Mouse (Mus musculus): Measurements from ENCODE around the gene Polr3e.
"Not testable (repeated sequence)": the region's sequence is repeated elsewhere in the genome, so short reads cannot be mapped to it uniquely, and the experiment has no call there.

The Polr3e gene

DNA sequence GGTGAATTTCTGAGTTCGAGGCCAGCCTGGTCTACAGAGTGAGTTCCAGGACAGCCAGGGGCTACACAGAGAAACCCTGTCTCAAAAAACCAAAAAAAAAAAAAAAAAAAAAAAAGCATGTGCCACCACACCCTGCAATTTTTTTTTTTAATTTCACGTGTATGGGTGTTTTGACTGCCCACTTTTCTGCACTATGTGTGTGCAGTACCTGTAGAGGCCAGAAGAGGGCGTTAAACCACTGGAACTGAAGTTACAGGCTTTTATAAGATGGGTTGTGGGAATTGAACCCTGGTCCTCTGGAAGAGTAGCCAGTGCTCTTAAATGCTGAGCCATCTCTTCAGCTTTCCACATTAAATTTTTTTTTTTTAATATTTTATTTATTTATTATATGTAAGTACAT is 7.4 kb upstream of the Polr3e start:
- DNase-seq (ENCODE audit: extremely low read depth, low read depth, low spot score): not testable (repeated sequence)

DNA sequence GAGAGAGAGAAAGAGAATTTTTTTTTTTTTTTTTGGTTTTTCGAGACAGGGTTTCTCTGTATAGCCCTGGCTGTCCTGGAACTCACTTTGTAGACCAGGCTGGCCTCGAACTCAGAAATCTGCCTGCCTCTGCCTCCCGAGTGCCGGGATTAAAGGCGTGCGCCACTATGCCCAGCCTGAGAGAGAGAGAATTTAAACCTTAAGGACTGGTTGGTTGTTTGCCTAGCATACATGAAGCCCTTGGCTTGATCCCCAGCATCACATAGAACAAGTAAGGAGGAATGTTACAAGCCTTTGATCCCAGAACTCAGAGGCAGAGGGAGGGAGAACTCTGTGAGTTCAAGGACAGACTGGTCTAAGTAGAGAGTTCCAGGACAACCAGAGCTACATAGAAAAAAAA is 6.3 kb upstream of the Polr3e start:
- DNase-seq (ENCODE audit: extremely low read depth, low read depth, low spot score): not testable (repeated sequence)

DNA sequence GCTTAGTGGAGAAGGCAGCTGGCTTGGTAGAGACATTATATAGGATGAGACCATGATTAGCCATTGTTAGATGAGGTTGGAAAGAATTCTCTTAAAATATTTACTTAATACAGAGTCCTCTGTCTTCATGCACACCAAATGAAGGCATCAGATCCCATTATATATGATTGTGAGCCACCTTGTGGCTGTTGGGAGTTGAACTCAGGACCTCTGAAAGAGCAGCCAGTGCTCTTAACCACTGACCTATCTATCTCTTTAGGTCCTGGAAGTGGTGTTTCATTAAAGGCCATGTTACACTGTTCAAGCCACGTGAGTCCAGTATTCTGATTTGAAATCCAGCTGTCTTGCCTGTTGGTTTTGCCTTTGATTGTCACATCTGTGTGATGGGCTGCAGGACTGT is 4.2 kb upstream of the Polr3e start:
- no peak for DNase-seq (ENCODE audit: extremely low read depth, low read depth, low spot score)

DNA sequence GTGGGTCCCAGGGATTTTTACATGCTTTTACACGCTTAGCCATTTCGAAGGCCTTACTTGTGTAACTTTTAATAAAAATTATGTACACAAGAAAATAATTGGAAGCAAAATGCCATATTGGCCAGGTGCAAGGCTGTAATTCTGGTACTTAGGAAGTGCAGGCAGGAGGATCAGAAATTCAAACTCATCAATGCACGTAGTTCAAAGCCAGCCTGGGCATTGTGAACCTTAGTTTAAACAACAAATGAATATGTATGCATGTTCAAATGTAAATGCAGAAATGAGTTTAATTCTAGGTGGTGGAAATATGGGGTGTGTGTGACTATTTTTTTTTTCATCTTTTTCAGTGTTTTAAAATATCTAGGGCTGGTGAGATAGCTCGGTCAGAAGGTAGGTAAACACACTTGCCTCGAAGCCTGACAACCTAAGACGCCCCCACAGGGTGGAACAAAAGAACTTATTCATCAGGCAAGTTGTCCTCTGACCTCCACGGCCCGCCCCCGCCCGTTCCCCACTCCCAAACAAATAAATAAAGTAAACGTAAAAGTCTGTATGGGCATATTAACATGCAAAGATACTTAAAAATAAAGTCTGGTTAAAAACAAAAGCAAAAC is 1.2 kb upstream of the Polr3e start:
- no peak for DNase-seq (ENCODE audit: extremely low read depth, low read depth, low spot score)

DNA sequence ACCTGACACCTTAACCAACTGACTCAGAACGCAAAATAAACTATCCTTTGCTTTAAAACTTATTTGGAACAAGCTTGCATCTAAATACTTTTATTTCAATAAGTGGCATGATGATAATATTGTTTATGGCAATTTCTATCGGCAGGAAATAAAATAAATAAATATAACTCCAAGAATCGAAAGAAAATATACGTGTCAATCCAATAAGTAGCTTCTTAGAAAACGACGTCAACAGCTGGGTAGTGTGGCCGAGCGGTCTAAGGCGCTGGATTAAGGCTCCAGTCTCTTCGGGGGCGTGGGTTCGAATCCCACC is 309 bp upstream of the Polr3e start:
- no peak for DNase-seq (ENCODE audit: extremely low read depth, low read depth, low spot score)

DNA sequence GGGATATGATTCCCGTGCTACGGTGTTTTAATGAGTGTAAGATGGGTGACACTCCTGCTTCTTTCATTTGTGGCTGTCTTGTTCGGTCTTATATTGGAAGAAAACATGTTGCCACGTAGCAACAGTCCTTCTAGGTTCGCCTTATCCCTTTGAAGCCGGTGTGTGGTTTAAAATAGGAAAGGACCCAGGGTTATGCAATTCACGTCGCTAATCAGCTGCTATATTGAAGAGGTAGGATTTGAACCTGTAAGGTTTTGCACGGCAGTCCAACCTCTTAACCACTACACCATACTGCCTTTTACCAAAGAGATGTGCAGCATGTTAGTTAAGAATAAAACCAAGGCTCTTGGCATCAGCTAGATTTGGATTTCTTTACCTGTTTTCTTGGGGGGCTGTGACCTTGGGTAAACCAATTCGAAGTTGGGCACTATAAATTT is 1.0 kb downstream of the Polr3e start:
- peak; percentile 51 for DNase-seq (ENCODE audit: extremely low read depth, low read depth, low spot score)

DNA sequence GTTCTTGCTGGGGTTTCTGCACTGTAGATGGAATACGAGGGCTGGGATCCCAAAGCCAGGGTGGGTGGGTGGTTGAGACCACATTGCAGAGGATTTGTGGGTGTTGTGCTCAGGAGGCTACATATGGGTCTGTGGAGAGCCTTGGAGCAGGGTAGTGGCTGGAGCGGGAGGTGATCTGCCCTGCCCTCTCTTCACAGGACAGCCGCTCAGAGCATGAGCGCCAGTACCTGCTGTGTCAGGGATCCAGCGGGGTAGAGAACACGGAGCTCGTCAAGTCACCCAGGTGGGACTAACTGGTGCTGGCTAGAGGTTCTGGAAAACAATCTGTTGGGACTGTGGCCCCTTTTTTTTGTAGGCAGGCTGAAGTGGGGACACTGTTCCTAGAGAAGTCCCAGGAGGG is 15.6 kb downstream of the Polr3e start:
- DNase-seq (ENCODE audit: extremely low read depth, low read depth, low spot score): no peak

DNA sequence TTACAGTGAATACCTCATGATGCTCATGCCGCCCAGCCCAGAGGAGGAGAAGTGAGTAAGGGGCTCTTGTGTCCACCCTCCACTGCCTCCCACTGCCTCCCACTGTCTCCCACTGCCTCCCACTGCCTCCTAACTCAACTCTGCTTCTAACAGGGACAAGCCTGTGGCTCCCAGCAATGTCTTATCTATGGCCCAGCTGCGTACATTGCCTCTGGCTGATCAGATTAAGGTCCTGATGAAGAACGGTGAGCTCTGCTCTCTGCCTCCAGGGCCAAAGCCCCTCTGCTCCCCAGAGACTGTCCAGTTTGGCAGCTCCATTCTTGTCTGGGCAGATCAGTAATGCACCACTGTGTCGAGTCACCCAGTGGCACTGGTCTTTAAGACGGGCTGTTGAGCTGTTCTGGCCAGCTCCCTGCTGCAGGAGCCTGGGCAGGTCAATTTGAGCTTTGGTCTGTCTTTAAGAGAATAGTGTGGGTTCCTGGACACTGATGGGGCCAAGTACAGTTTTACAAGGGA is 16.2 kb downstream of the Polr3e start:
- DNase-seq (ENCODE audit: extremely low read depth, low read depth, low spot score): no peak

DNA sequence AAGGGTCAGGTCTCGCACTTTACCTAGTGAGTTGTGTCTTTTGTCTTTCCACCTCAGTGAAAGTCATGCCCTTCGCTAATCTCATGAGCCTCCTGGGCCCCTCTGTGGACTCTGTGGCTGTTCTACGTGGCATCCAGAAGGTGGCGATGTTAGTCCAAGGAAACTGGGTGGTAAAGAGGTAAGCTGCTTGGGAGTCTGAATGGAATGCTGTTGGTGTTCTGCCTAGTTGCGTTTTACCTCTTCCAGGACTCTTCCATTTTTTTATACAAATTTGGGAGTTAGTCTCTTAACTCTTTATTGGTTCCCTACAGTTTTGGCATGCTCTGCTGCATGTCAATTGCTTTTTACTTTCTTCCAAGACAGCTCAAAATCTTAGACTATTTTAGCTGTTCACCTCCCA is 17.2 kb downstream of the Polr3e start:
- DNase-seq (ENCODE audit: extremely low read depth, low read depth, low spot score): no peak

DNA sequence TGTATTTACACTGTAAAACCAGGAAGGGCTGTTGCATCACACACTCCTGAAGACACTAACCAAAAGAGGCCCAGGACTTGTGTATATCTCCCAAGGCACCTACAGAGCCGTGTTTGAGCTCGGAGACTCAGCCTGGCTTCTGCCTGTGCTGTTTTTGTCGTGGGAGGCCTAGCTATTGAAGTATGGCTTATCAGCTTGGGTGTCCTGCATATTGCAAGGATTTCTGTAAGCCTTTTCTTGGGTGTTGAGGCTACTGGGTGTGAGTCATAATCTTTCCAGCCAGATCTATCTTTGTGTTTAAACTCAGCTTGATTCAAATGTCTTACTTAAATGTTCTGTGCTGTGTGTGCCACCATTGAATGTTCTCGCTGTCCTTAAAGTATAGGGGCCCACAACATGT is 19.0 kb downstream of the Polr3e start:
- DNase-seq (ENCODE audit: extremely low read depth, low read depth, low spot score): no peak

DNA sequence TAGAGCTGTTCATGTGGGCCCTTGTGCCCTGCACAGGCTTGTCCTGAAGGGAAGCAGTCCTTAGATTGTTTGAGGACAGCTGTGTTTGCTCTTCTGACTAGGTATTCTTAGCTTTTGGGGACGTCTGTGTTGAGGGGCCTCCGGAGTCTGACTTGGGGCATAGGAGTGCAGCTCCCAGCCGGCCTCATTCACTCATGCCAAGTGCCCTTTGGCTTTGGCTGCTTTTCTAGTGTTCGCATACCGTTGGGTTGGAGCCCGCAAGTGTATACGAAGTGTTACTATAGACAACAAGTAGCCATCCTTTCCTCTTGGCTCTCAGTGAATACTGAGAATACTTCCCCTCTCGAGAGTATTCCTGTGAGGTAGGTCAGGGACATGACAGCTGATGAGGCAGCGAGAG is 20.7 kb downstream of the Polr3e start:
- DNase-seq (ENCODE audit: extremely low read depth, low read depth, low spot score): no peak

DNA sequence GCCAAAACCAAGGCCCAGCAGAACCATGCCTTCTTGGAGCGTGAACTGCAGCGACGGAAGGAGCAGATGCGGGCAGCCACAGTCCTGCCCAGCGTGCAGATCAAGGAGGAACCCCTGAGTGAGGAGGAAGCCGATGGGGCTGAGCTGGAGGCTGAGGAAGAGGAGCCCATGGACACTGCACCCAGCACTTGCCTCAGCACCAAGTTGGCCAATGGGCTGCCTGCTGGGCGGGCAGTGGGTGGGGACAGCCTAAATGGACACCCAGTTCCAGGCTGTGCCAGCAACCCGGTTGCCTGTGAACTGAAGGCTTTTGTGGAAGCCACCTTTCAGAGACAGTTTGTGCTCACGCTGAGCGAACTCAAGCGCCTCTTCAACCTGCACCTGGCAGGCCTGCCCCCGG is 22.8 kb downstream of the Polr3e start:
- DNase-seq (ENCODE audit: extremely low read depth, low read depth, low spot score): no peak

DNA sequence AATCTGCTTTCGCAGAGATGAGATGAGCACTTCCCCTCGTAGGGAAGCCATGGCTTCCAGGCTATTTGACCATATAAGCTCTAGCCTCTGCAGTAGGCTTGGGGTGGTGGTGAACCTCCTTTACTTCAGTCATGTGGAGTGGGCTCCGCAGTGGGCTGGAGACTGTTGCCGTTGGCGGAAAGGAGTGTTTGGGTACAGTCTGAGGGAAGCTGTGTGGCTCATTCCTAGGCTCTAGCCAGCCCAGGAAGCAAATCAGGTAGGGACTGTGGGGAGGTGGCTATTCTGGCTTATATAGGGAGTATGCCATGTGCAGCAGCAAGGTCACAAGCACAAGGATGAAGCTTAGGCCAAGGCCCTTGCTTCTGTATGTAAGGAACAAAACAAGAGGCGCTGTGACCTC is 23.7 kb downstream of the Polr3e start:
- no peak for DNase-seq (ENCODE audit: extremely low read depth, low read depth, low spot score)

DNA sequence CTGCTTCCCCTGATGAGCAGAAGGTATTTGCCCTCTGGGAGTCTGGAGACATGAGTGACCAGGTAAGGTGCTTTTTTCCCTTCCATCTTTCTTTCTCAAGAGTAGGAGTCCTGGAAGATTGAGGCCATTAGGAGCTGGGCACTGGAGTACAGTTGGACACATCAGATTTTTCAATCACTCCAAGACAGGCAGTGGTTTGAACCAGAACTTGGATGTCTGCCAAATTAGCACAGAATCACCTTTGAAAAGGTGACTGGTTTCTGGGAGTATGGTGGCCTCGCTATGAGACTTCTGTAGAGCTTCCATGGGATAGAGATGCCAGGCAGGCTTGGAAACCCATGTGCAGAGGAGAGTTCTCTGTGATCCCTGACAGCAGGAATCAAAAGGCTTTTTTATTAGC is 25.0 kb downstream of the Polr3e start:
- no peak for DNase-seq (ENCODE audit: extremely low read depth, low read depth, low spot score)

DNA sequence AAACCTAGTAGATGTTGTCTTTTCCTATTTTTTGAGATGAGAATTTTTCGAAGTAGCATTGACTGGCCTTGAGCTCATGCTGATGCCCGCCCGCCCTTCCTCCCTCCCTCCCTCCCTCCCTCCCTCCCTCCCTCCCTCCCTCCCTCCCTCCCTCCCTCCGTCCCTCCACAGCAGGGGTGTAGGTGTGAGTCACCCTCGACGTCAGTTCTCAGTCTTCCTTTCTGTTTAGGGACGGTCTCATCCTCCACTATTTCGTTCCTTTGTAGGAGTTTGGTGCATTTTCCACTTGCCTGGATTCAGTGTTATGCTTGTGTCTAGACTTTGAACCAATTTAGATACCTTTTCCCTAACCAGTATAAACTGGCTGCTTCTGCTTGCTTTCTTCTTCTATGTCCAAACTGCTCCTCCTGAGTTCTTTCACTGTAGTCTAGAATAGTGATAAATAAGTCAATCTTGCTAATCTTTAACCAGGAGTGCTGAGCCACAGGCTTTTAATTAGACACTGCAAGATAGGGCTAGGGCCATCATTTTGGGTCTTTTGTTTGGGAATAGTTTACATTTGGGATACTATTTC is 26.5 kb downstream of the Polr3e start:
- no peak for DNase-seq (ENCODE audit: extremely low read depth, low read depth, low spot score)

DNA sequence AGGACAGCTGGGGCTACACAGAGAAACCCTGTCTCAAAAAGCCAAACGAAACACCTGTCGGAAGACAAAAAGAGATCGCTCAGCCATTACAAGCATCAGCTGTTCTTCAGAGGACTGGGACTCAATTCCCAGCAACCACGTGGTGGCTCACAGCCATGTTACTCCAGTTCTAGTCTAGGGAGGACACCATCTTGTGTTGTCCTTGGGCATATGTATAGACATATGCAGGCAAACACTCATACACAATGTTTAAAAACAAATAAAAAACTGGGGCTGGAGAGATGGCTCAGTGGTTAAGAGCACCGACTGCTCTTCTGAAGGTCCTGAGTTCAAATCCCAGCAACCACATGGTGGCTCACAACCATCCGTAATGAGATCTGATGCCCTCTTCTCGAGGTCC is 36.0 kb downstream of the Polr3e start:
- not testable (repeated sequence) for DNase-seq (ENCODE audit: extremely low read depth, low read depth, low spot score)

DNA sequence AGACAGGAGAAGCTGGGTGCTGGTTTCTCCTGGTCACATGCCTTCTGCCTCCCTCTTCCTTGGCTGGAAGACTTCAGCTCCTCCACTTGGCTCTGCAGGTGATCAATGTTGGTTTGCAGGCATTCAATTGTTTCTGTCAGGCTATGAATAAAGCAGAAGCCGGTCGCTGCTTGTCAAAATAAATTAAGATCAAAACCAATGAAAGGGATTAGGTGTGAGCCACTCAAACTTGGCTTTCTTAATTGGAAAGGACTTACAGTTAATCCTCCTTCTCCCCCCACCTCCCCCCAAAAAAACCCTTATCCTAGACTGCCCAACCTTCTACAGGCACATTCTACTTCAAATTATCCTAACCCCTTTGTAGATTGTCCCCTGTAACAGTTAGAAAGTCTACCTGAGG is 42.6 kb downstream of the Polr3e start:
- no peak for DNase-seq (ENCODE audit: extremely low read depth, low read depth, low spot score)

DNA sequence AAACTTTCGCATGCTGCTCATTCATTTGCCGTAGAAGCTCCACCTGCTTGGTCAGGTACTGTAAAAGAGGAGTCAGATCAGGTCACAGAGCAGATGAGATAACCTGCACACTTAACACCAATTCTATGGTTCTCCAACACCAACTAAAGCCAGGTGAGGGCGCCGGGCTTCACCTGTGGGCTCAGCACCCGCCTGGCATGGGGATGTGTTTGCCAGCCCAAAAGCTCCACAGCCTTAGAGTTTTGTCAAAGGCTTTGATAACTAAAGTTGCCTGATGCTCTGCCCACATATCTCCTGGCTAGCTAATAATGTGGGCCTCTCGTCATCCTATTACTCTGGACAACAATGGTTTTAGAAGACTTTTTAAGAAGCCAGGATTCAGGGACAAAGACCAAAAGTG is 43.1 kb downstream of the Polr3e start:
- DNase-seq (ENCODE audit: extremely low read depth, low read depth, low spot score): no peak

DNA sequence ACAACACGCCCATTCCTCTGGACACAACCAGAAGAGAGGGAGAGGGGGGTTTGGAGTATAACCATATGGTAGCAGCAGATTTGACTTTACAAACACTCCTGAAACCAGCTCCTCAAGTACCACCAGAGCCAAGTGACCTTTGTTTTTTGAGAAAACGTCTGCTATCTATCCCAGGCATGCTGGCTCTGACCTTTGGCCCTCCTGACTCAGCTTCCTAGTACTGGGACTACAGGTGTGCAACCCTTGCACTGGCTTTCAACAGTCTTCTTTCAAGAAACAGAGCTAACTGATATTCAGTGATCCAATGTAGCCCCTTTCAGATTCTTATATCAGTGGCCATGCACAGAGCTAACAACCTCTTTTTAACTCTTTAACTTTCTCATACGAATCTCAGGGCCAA is 44.3 kb downstream of the Polr3e start:
- no peak for DNase-seq (ENCODE audit: extremely low read depth, low read depth, low spot score)

DNA sequence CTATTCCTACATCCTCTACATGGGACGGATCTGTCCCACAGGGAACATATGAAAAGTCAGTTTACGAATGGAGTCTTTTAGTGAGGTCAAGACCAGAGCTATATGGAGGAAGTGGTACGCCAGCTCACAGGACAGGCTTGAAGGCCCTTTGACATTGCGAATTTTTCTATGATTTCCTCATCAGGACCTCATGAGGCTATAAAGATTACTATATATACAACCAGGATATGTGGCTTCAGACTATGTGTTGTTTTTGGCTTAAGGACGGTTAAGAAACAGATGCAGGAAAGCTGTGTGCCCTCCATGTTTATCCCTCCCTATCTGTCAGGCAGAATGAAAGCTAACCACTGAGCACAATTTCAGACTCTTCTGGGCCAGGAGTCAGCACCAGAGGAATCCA is 45.6 kb downstream of the Polr3e start:
- no peak for DNase-seq (ENCODE audit: extremely low read depth, low read depth, low spot score)

DNA sequence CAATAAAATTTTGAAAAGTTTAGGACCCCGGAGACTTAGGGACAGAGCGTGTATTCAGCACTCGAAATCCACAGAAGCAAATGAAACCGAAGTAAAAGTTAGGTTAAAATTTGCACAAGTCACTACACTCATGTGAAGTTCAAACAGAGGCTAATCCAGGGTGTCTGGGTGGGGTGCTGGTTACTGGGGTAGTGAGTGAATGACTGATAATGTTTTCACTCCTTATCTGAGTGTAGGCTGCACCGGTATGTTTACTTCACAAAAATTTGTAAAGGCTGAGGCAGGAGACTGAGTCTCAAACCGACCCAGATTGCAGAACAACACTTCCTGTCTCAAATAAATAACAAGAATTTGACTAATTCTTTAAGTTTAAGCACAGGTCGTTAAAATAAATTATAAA is 51.7 kb downstream of the Polr3e start:
- DNase-seq (ENCODE audit: extremely low read depth, low read depth, low spot score): no peak

DNA sequence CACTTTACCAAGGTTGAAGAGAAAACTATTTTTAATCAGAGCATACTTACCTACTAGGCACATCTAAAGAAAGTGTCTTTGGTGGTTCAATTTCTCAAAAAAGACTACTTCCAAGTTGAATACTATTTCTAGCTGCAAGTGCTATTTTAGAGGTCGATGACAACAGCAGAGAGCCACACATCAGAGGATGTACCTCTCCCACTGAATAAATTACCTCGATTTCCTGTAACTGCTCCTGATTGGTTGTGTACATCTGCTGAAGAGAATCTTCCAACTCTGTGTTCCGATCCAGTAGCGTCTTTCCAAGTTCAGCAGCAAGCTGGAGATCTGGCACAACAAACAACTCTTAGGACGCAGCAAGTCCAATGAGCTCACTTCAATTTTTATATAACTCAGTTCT is 52.6 kb downstream of the Polr3e start:
- DNase-seq (ENCODE audit: extremely low read depth, low read depth, low spot score): no peak

DNA sequence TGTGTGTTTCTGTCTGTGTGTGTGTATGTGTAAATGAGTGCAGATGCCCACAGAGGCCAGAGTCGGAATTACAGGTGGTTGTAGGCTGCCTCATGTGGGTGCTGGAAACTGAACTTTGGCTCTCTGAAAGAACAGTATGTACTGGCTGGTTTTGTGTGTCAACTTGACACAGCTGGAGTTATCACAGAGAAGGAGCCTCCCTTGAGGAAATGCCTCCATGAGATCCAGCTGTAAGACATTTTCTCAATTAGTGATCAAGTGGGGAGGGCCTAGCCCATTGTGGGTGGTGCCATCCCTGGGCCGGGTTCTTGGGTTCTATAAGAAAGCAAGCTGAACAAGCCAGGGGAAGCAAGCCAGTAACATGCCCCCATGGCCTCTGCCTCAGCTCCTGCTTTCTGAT is 54.9 kb downstream of the Polr3e start:
- DNase-seq (ENCODE audit: extremely low read depth, low read depth, low spot score): not testable (repeated sequence)

Data from fat pad, adult 2 months (tissue).